Mouse (Mus musculus) spleen, adult 2 months (tissue): Measurements from ENCODE around the gene Gm7697.
"Not testable (repeated sequence)": the region's sequence is repeated elsewhere in the genome, so short reads cannot be mapped to it uniquely, and the experiment has no call there.

ENCODE experiments used
- CTCF ChIP-seq: fragments of 200-500 bp; IDR thresholded peaks from 2 replicates; pipeline ENCODE4 v1.5.1; 2011; ENCODE audit warnings: mild to moderate bottlenecking, inconsistent platforms; ENCODE audit not compliant: insufficient read depth, insufficient read length, insufficient replicate concordance; ENCODE audit errors: extremely low read depth
- POLR2A ChIP-seq: fragments of 200-500 bp; IDR thresholded peaks from 2 replicates; pipeline ENCODE4 v1.6.1; 2011; ENCODE audit warnings: low read depth, low read length, inconsistent platforms

GRCm38 (mm10) chr8:69540331-69540730 lies 17.6 kb upstream of the Gm7697 start:
- not testable (repeated sequence) for TF ChIP-seq CTCF, POLR2A
